Mouse (Mus musculus): ENCODE data around the gene Glrp1.

- TF ChIP-seq POLR2A (IDR thresholded peaks at IDR 0.05; ENCODE audit: low read depth, low read length) (no peak), CTCF (IDR thresholded peaks at IDR 0.05; ENCODE audit: extremely low read depth, insufficient read depth, insufficient read length, insufficient replicate concordance) (no peak)
Measured at GRCm38 (mm10) chr1:88484059-88484458, 25.8 kb downstream of the Glrp1 start.

Measured in spleen, adult 2 months (tissue).